Mouse (Mus musculus) 3134 (cell line): ENCODE data around the gene Mvb12b.
"Not testable (repeated sequence)": the region's sequence is repeated elsewhere in the genome, so short reads cannot be mapped to it uniquely, and the experiment has no call there.

ENCODE experiments used
- DNase-seq: peaks from one replicate; pipeline ENCODE4 v3.0.0-alpha.2; 2011; ENCODE audit warnings: low spot score; ENCODE audit not compliant: insufficient read length; ENCODE audit errors: extremely low read depth

Mvb12b gene

GRCm38 (mm10) chr2:33887328-33888099, at the start of gene Mvb12b:
Gene Mvb12b (minus strand): TSS chr2:33887946.
- DNase-seq, result peak; percentile 74

DNA sequence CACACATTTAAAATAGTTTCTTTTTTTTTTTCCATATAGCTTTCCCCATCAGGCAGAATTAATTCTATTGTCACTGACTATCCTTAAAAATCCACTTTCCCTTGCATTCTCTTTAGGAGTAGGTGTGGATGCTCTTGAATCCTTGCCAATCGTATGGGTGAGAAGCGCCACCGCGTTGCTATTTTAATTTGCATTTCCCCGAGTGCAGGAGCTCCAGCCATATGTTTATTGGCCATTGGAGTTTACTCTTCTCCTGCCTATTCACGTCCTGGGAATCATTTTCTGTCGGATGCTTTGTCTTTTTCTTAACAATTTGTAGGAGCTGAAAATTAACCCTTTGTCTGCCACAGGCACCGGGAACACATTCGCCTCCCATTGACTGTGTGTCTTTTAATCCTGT, 48.0 kb upstream of the Mvb12b start:
- DNase-seq, result no peak

DNA sequence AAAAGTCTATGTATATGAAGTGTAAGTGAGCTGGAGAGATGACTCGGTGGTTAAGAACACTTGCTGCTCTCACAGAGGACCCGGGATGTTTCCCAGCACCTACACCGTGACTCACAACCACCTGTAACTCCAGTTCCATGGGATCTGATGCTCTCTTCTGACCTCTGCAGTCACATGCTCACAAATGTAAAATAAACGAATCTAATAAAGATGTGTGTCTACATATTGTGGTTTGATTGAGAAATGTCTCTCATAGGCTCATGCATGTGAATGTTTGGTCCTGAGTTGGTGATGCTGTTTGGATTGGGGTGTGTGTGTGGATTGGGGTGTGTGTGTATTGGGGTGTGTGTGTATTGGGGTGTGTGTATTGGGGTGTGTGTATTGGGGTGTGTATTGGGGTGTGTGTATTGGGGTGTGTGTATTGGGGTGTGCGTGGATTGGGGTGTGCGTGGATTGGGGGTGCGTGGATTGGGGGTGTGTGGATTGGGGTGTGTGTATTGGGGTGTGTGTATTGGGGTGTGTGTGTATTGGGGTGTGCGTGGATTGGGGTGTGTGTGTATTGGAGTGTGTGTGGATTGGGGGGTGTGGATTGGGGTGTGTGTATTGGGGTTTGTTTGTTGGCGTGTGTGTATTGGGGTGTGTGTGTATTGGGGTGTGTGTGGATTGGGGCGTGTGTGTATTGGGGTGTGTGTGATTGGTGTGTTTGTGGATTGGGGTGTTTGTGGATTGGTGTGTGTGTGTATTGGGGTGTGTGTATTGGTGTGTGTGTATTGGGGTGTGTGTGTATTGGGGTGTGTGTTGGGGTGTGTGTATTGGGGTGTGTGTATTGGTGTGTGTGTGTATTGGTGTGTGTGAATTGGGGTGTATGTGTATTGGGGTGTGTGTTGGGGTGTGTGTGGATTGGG, 46.1 kb upstream of the Mvb12b start:
- no peak for DNase-seq

DNA sequence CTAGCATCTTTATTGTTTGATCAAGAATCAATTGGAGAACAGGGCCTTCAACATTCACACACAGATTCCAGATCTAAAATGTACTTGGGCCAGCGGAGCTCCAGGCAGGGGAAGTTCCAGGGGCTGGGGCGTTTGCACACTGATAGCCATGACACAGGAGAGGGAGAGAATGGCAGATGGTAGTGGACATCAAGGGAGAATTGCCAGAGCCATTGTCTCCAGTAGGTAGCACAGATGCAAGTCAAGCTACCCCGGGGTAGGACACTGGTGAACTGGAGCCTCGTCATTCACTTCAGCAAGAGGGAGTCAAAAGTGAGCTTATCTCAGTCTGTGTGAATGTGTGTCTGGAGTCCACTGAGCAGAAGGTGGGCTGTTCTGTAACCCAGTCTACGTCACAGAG, 43.4 kb upstream of the Mvb12b start:
- DNase-seq, result no peak

DNA sequence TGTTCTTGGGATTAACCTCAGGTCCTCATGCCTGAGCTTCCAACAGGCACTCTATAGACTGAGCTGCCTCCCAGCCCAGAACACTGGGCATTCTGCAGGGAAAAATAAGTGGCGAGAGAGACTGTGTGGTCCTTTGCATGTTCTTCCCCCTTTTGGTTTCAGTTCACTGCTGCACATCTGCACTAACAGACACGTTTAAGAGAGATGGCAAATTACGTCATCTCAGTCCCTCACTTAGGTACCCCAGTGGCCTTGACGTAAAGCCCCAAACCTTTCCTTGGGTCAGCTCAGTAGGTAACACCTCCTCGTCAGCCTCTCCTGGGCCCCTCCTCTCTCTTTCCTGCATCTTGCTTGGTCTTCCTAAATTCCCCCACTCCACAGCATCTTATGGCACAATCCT, 37.5 kb upstream of the Mvb12b start:
- no peak for DNase-seq

DNA sequence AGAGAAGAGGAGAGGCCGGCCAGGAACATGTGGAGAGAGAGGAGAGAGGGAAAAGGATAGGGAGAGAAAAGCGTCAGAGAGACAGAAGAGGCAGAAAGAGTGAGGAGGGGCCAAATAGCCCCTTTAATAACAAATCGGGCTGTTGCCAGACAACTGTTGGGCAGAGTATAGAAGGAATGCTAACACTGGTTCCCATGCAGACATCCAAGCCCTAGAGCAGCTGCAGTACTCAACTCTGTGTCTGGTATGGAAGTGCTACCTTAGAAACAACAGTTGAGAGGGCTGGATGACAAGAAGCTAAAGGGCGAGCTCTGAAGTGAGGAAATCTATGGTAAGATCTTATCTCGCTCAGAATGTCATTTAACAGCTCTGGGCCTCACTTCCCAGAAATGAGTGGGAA, 35.7 kb upstream of the Mvb12b start:
- no peak for DNase-seq

- DNase-seq, result no peak
These were observed 34.7 kb upstream of the Mvb12b start for GRCm38 (mm10) chr2:33922466-33922865.

GRCm38 (mm10) chr2:33919934-33920615, 32.3 kb upstream of the Mvb12b start:
- no peak for DNase-seq

GRCm38 (mm10) chr2:33918824-33919223, 31.1 kb upstream of the Mvb12b start:
- DNase-seq, result no peak

GRCm38 (mm10) chr2:33918318-33918717, 30.6 kb upstream of the Mvb12b start:
- DNase-seq, result no peak

DNA sequence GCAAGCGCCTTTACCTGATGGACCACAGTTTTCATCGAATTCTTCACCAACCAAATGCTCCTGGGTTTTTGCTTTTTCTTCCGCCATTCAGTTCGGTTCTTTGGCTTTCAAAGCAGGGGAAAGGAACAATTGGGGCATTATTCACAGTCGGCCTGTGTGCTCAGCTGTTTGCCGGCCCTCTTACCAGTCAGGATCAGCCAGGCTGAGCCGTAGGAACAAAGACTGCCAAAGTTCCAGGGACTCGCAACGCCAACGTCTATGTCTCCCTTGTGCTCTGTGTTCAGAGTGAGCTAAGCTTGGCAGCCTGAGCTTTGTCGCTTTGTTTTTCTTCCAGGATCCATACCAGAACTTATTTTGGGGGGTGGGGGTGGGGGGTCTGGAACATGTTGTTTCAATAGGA, 28.9 kb upstream of the Mvb12b start:
- no peak for DNase-seq

GRCm38 (mm10) chr2:33914998-33915397, 27.3 kb upstream of the Mvb12b start:
- DNase-seq, result no peak

GRCm38 (mm10) chr2:33914334-33914733, 26.6 kb upstream of the Mvb12b start:
- DNase-seq, result no peak

DNA sequence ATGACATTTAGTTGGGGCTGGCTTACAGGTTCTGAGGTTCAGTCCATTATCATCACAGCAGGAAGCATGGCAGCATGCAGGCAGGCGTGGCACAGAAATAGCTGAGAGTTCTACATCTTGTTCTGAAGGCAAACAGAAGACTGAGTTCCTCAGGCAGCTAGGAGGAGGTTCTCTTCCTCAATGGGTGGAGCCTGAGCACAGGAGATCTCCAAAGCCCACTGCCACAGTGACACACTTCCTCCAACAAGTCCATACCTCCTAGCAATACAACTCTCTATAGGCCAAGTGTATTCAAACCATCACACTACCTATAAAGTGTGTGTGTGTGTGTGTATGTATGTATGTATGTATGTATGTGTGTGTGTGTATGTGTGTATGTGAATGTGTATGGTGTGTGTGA, 25.9 kb upstream of the Mvb12b start:
- DNase-seq, result not testable (repeated sequence)

- DNase-seq, result no peak
These were observed 25.0 kb upstream of the Mvb12b start for GRCm38 (mm10) chr2:33912741-33913140.

DNA sequence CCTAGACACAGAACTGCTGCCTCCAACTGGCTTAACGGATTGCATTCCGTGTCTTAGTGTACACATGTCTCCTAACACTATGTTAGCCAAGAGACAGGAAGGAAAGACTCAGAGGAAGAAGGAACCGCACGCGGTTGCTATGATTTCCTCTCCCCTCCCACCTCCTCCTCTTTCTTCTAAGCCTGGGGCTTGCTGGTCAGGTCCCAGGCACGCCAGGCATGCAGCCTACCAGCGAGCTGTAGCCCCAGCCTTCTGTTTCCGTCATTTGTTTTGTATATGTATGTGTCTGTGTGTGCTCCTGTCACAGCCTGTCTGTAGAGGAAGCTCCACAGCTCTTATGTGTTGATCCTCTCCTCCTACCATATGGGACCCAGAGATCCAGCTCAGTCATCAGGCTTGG, 20.6 kb upstream of the Mvb12b start:
- DNase-seq, result no peak

- DNase-seq, result no peak
These were observed 19.4 kb upstream of the Mvb12b start for GRCm38 (mm10) chr2:33907174-33907573.

GRCm38 (mm10) chr2:33895829-33896228, 8.1 kb upstream of the Mvb12b start:
- DNase-seq, result no peak

DNA sequence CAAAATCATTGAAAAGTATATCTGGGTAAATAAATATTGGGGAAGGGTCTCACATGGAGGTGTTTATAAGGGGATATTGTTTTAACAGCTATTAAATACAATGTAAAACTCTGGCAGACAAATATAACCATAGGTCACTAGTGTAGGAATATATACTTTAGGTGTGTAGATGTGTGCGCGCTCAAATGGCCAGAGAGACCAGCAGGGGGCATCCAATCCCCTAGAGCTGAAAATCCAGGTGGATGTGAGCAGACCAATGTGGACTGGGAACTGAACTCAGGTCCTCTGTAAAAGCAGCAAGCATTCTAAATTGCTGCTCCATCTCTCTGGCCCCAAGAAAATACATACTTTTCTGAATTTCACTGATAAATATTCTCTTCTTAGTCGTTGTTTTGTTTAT, 5.4 kb upstream of the Mvb12b start:
- DNase-seq, result no peak

- DNase-seq, result no peak
These were observed 4.6 kb upstream of the Mvb12b start for GRCm38 (mm10) chr2:33892354-33892753.

DNA sequence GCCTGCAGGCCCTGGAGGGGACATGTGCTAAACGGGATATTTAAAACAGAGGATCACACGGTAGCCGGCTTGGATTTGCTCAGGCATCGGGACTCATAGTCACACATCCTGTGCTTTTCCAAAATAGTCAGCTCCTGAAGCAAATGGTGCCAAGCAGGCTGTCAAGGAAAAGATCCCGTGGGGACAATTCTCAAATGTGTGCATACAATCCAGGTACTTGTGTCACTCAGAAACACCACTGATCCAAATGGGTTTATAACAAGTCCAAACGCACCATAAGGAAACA, 297 bp upstream of the Mvb12b start:
- no peak for DNase-seq
